Mouse (Mus musculus) stomach, postnatal 0 days (tissue): ENCODE data around the gene Adamts4.

Source experiments
- CTCF ChIP-seq: IDR thresholded peaks from 2 replicates; pipeline ENCODE4 v1.5.1; 2016; ENCODE audit warnings: antibody characterized with exemption, low read depth, mild to moderate bottlenecking, moderate library complexity
- EP300 ChIP-seq: optimal IDR thresholded peaks from 2 replicates; pipeline ENCODE3; 2016; ENCODE audit warnings: antibody characterized with exemption

- TF ChIP-seq CTCF (no peak), EP300 (no peak)
Observed at GRCm38 (mm10) chr1:171213801-171214496, 36.3 kb upstream of the Adamts4 start, which contains the start of gene Nr1i3.
